Mouse (Mus musculus): ENCODE results near the gene Purb. TPM values are rescaled to one million over a fixed set of nuclear protein-coding genes. Genes with fewer than 3 reads are reported as not detected.
"Not testable (repeated sequence)": the region's sequence is repeated elsewhere in the genome, so short reads cannot be mapped to it uniquely, and the experiment has no call there.

The Purb gene
- total RNA-seq, 2 experiments from 2014 or later: 49.6 to 53.0 TPM

- intact Hi-C loops (cut with DNase I): no loop called here
- DNase-seq: no peak
These were observed 28.2 kb downstream of the Purb start for GRCm38 (mm10) chr11:6447493-6447892.

GRCm38 (mm10) chr11:6445951-6446350, 29.8 kb downstream of the Purb start:
- intact Hi-C loops (cut with DNase I): no loop called here
- DNase-seq: no peak

GRCm38 (mm10) chr11:6445441-6445840, 30.3 kb downstream of the Purb start:
- intact Hi-C loops (cut with DNase I): no loop called here

DNA sequence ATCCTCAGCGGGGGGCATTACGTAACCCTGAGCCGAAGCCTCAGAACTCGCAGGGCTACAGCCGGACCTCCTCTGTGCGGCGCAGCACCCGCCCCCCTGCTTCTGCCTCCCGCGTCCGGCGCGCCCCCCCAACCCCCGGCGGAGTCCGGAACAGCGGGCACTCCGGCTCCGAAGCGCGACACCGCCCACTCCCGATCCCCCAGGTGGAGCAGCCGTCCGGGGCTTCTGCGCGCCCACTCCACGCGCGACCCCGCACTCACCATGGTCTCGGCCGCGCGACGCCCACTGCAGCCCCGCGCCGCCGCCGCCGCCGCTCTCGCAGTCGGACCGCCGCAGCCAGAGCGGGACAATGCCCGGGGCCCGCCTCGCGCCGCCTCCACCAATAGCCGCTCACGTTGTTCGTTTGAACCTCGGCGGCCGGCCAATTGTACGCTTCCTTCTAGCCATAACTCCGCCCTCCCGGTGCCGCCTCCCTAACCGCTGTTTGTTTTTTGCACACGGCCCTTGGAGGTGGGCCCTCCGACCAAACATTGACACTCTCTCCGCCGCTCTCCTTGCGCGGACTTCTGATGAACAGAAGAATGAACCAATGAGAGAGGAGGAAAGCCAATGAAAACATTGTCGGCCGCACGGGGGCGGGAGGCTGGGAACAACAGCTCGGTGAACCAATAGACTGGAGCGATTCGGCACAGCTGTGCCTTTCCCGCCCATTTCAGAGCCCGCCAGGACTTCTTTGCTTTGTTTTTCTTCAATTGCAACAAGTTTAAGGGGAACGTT, 31.5 kb downstream of the Purb start, which contains the start of gene H2afv:
Gene H2afv (minus strand): TSS at position 367 of the 777 bp plus-strand sequence.
- DNase-seq: peak; percentile 99
- intact Hi-C loops (cut with DNase I): no loop called here

More at GRCm38 (mm10) chr11:6445441-6445840, 30.3 kb downstream of the Purb start:
- no peak for DNase-seq

DNA sequence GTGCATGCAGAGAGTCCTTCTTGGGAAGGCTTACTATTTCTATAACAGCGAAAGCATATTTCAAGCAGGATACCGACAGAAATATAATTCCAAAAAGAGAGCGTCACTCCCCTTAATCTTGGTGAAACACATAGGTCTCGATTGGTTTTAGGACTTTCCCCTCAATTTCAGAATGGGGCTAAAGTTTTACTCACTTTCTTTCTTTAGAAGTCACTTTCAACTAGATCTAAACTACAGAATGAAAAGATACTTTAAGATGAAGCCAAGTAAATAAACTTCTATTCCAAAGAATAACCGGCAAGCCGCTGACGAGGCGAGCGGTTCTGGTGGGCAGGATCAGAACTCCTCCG, 32.0 kb downstream of the Purb start:
- DNase-seq: no peak
- intact Hi-C loops (cut with DNase I): no loop called here

DNA sequence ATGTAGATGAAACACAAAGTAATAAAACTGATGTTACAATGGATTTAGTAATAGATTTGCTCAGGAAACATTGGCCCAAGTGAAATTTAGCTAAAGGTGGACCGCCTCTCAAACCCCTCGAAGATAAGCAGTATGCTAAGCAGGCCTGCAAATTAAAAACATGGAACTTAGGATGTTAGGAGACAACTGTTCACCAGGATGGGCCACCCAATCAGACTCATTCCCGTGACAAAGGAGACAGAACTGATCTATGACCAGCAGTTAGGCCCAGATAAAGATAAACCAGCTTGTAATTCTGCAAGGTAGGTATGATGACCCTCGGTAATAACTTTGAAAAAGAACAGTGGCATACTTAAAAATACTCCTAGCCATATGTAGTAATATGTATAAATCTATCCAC, 32.6 kb downstream of the Purb start:
- DNase-seq: no peak
- intact Hi-C loops (cut with DNase I): no loop called here

DNA sequence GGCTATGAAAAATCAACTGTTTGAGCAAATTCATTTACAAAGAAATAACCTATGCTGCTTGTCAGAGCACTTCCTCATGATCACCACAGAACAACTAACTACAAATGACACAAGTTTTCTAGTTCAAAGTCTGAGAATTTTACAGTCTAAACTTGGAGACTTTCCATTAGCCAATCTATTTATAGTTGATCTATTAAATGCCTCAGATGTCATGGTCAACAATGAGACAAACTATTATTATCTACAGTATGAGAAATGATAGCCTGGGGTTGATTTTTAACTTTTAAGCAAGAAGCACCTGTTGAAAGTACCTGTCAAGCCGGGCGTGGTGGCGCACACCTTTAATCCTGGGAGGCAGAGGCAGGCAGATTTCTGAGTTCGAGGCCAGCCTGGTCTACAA, 33.2 kb downstream of the Purb start:
- no peak for DNase-seq
- intact Hi-C loops (cut with DNase I): no loop called here

- intact Hi-C loops (cut with DNase I): no loop called here
- DNase-seq: no peak
These were observed 35.5 kb downstream of the Purb start for GRCm38 (mm10) chr11:6440171-6440570.

DNA sequence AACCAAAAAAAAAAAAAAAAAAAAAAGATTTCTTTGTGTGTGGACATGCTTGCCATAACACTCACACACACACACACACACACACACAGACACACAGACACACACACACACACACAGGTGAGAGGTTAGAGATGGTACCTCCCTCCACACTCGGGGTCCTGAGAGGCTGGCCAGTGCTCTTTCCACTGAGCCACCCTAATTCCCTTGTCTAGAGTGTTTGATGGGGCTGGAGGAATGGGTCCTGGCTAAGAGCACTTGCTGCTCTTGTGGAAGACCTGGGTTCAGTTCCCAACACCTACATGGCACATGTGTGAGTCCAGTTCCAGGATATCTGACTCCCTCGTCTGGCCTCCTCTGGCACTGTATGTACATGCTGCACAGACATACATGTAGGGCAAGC, 38.0 kb downstream of the Purb start:
- intact Hi-C loops (cut with DNase I): no loop called here
- no peak for DNase-seq

DNA sequence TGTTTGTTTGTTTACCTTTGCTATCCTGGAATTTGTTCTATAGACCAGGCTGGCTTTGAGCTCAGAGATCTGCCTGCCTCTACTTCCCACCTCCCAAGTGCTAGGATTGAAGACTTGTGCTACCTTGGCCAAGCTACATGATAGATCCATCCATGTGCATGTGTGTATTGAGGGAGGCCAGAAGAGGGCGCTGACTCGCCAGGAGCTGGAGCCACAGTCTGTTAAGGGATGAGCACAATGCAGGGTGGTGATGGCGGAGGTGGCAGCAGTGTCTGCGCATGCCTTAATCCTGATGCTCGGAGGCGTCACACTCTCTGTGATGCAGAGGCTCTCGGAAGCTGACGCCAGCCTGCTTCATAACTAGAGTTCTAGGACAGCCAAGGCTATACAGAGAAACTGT, 39.3 kb downstream of the Purb start:
- DNase-seq: peak; percentile 53 to 59
- intact Hi-C loops (cut with DNase I): no loop called here

DNA sequence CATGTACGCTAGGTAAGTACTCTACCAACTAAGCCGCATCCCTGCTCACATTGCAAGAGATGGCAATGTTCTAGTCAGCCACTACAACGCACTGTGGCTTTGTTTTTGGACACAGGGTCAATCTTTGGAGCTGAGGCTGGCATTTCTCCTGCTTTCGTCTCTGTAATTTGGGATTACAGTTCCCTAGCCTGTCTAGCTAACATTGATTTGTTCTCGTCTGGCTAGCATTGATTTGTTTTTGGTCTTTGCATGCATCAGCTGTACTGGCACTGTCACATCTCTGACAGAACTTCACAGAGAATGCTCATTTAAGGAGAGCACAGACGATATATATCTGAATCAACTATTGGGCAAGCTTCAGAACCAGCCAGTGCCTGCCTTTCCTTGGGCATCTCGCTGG, 45.5 kb downstream of the Purb start:
- intact Hi-C loops (cut with DNase I): no loop called here
- no peak for DNase-seq

- intact Hi-C loops (cut with DNase I): no loop called here
- no peak for DNase-seq
These were observed 54.9 kb downstream of the Purb start for GRCm38 (mm10) chr11:6420722-6421350.

DNA sequence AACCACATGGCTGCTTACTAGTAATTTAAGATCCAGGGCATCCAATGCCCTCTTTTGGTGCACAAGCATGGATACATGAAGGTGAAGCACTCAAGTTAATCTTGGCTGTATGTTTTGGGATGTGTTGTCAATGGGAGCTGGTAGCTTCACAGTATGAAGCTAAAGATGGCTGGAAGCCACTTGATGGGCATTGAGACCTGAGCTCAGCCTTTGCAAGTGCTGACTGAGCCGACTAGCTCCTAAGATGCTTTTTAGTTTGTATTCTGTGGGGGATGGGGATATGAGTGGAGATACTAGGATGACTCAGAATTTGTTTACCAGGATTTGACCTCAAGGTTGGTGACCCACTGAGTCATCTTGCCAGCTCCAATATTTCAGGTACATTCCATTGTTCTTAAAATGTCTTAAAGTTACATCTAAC, 55.4 kb downstream of the Purb start:
- intact Hi-C loops (cut with DNase I): no loop called here
- no peak for DNase-seq

DNA sequence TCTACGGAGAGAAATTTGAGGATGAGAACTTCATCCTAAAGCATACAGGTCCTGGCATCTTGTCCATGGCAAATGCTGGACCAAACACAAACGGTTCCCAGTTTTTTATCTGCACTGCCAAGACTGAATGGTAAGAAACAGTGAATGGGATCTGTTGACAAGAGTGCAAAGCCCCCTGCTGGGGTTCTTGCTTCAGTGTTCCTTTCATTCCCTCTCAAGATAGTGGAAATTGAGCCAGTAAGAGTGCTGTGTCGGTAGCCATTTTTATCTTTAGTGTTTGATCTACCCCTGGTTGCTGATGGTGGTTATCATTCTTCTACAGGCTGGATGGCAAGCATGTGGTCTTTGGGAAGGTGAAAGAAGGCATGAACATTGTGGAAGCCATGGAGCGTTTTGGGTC, 56.6 kb downstream of the Purb start:
- intact Hi-C loops (cut with DNase I); DNase-seq: not testable (repeated sequence)

DNA sequence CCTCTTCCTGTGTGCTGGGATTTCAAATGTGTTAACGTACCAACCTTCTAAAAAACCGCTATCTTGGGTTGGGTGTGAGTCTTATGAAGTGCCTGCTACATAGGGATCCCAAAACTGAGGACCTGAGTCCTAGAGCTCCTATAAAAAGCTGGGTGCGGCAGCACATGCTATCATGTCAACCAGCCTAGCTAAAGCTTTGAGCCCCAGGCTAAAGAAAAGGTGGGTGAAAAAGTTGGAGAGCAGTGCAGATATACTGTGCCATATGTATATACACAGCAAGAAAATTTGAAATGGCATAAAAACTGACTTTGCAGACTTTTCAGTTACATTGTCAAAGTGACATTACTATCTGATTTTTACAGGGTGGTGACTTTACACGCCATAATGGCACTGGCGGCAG, 57.0 kb downstream of the Purb start:
- intact Hi-C loops (cut with DNase I): no loop called here

More for the DNA sequence above, 57.0 kb downstream of the Purb start:
- DNase-seq: no peak

Small RNA genes within 50 kb of the gene (microRNA-seq; reads per million reads assigned to microRNA genes)
- 0 to 0.12 reads per million in 2 experiments for gene Gm22123

Other genes with a start within 250 kb of the Purb start
- gene Npc1l1, start 245.8 kb downstream of the Purb start, total RNA-seq (2021): under 1 TPM; 0.07 to 0.10 TPM
- 10 to 100 TPM; 24.9 to 25.4 TPM for gene Ddx56, start 208.1 kb downstream of the Purb start, total RNA-seq (2021)
- gene Tmed4, start 201.0 kb downstream of the Purb start, total RNA-seq (2021): 10 to 100 TPM; 72.9 to 73.5 TPM
- 1,000 to 10,000 TPM; 1,493 to 1,546 TPM for gene Ogdh, start 184.3 kb downstream of the Purb start, total RNA-seq (2021)
- 10 to 100 TPM; 41.1 to 42.5 TPM for gene Zmiz2, start 86.8 kb downstream of the Purb start, total RNA-seq (2021)
- gene Ppia, start 60.5 kb downstream of the Purb start, total RNA-seq (2021): 100 to 1,000 TPM; 500 to 603 TPM
- 10 to 100 TPM; 57.1 to 59.4 TPM for gene H2afv, start 31.5 kb downstream of the Purb start, total RNA-seq (2021)
- gene Myo1g, start 45.0 kb upstream of the Purb start, total RNA-seq (2021): 1 to 10 TPM; 1.9 to 3.2 TPM
- 10 to 100 TPM; 22.8 to 32.9 TPM for gene Ccm2, start 71.0 kb upstream of the Purb start, total RNA-seq (2021)
- gene Nacad, start 130.1 kb upstream of the Purb start, total RNA-seq (2021): under 1 TPM; 0.62 to 0.73 TPM
- gene Tbrg4, start 150.2 kb upstream of the Purb start, total RNA-seq (2021): 100 to 1,000 TPM; 100 to 106 TPM
- not detected for gene Wap, start 162.7 kb upstream of the Purb start, total RNA-seq (2021)
- 1 to 10 TPM; 5.6 to 6.2 TPM for gene Ramp3, start 182.6 kb upstream of the Purb start, total RNA-seq (2021)

Measured in heart, postnatal 14 days (tissue).